Comparison of ENCODE assay signal across 30 mouse cellular contexts in genomic region chrX:111078680-111079079, GRCm38 (mm10). TPM values are rescaled to one million over a fixed set of nuclear protein-coding genes. Genes with fewer than 3 reads are reported as not detected.
"Had no signal": no experiment of that assay in that cellular context is flagged by ENCODE, and none has a peak within 500 bp of the region (broad histone marks: within the 10 kb centered on the region; RNA-seq: fewer than 3 reads in every experiment).

No protein-coding gene starts in this region.

- H3K4me3 ChIP-seq: limb, embryonic 10.5 days; limb, embryonic 13.5 days had no signal

- H3K27me3 ChIP-seq: limb, embryonic 13.5 days had no signal

- H3K27ac ChIP-seq: limb, embryonic 10.5 days; limb, embryonic 13.5 days; stomach, postnatal 0 days had no signal

- H3K36me3 ChIP-seq: limb, embryonic 10.5 days; limb, embryonic 13.5 days had no signal

- H3K4me2 ChIP-seq: limb, embryonic 13.5 days; midbrain, embryonic 11.5 days had no signal

- H3K9ac ChIP-seq: limb, embryonic 13.5 days had no signal

- H3K4me1 ChIP-seq: limb, embryonic 10.5 days; limb, embryonic 13.5 days had no signal

- DNase-seq: kidney, adult 11 months; kidney, adult 9 months; kidney, postnatal 14 days; kidney, postnatal 4 days; layer of hippocampus, adult 9-11 months; lung, adult 2 months; lung, postnatal 14 days; lung, postnatal 4 days; midbrain, embryonic 14.5 days; thymus, adult 2 months; thymus, postnatal 14 days; thymus, postnatal 4 days had no signal

- H3K9me3 ChIP-seq: limb, embryonic 10.5 days; limb, embryonic 13.5 days had no signal

RNA-seq across cellular contexts. Expression of gene Cylc1, which starts 31.5 kb away (rescaled TPM):
- total RNA-seq: layer of hippocampus, adult 18-20 months; layer of hippocampus, postnatal 25 days; left cerebral cortex, adult 18-20 months; left cerebral cortex, postnatal 25 days; liver, adult 2 months; megakaryocyte progenitor cell, adult 5-6 weeks; megakaryocyte-erythroid progenitor cell, adult 5-6 weeks; midbrain, postnatal 0 days had no signal
- polyA plus RNA-seq: kidney, embryonic 16.5 days; limb, embryonic 10.5 days; limb, embryonic 13.5 days; liver, adult 2 months; lung, adult 2 months; lung, embryonic 16.5 days; midbrain, embryonic 11.5 days; midbrain, embryonic 14.5 days; midbrain, postnatal 0 days; neural tube, embryonic 11.5 days; neural tube, embryonic 14.5 days; small intestine, adult 2 months; stomach, embryonic 14.5 days; stomach, postnatal 0 days; thymus, adult 2 months had no signal
